Mouse (Mus musculus) thymus, postnatal 36 days (tissue): ENCODE measurements around the gene Ankrd52.

Experiments
- DNase-seq, 2 experiments: peaks; one replicate each; pipeline ENCODE4 v3.0.0; 2022; ENCODE audit warnings: mixed read lengths in 2 of 2

The Ankrd52 gene

DNA sequence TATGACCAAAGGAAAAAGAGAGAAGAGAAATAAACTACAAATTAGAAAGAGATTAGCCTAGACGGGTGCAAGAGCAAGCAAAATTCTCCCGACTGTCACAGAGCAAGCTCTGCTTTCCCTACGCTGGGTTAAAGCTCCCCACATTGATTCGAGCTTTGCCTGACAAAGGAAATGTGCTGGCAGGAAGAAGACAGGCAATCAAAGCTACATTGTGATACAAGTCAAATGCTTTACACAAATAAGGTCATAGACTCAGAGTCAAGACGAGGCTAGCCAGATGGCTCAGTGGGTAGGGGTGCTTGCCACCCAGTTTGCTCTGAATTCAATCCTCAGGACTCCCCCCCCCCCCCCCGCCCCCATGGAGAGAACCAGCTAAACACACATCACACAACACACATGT, 6.9 kb upstream of the Ankrd52 start:
- no peak for DNase-seq

DNA sequence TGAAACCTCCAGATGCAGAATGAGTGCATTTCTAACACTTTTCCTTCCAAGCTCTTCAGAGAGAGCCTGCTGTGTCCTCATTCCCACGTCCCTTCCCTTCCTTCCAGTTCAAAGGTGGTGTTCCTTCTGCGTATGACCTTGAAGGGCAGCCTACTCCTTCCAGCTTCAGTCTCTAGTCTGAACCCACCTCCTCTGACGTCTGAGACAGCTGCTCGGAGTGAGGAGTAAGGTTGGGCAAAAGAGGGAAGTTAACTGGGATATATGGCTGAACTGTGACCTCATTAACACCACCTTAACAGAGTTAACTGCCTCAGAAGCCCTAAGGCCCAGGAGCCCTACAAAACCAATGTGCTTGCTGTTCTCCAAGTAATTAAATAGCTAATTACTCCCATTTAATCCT, 6.3 kb upstream of the Ankrd52 start:
- no peak for DNase-seq

DNA sequence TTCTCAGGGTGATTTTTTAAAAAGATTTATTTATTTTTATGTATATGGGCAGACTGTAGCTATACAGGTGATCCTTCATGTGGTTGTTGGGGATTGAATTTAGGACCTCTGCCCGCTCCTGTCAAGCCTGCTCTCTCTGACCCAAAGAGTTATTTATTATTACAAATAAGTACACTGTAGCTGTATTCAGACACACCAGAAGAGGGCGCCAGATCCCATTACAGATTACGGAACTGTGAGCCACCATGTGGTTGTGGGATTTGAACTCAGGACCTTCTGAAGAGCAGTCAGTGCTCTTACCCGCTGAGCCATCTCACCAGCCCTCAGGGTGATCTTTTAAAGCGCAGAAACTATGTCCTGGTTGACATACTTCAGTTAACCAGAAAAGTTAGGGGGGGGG, 4.8 kb upstream of the Ankrd52 start:
- DNase-seq: no peak

DNA sequence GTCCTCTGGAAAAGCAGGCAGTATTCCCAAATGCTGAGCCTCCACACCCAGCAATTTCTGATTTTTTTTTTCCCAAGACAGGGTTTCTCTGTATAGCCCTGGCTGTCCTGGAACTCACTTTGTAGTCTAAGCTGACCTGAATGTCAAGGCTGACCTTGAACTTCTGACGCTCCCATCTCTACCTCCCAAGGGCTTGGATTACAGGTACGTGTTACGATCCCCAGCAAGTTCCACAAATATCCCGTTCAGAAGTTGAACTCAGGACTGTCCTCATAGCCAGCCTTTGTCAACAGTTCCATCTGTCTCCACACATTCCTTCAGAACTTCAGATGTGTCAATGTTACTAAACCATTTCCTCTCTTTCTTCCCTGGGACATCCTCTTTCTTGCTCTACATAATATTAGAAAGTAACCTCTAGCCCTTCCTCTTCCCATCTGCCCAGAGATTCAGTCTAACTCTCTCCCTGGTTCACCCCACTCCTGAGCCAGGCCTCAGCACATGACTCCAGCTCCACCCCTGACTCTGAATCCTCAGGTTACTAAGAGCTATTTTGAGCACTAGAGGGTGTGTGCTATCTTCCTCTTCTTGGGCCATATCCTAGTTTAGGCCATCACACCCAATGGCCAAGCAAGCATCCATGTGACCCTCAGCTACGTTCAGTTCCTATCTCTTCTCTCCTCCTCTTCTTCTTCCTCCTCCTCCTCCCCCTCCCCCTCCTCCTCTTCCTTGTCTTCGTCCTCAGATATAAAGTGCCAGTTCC, 3.7 kb upstream of the Ankrd52 start:
- no peak for DNase-seq

DNA sequence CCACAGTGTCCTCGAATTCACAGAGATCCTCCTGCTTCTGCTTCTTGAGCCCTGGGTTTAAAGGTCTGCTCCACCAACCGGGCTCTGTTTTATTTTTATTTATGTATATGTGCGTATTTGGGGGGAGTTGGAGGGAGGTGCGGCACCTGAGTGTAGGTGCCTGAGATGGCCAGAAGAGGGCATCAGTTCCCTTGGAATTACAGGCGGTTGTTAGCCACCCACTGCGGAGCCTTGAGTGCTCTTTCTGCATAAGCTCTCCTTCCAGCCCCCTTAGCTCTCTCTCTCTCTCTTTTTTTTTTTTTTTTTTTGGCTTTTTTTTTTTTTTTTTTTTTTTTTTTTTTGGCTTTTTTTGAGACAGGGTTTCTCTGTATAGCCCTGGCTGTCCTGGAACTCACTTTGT, 2.5 kb upstream of the Ankrd52 start:
- DNase-seq: no peak

DNA sequence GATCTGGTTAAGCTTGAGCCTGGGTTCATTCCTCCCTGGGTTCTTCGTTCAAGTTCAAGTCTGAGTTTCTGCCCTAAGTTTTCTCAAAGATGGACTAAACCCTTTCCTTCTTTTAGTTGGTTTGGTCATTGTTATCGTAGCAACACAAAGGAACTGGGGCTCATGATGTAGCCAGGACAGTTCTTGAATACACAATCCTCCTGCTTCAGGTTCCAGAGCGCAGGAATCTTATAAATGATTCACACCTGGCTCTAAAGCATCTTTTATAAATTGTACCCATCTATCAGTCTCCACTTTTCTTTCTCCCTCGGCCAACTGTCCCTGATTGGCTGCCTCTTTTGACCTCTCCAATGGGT, 838 bp upstream of the Ankrd52 start:
- no peak for DNase-seq

DNA sequence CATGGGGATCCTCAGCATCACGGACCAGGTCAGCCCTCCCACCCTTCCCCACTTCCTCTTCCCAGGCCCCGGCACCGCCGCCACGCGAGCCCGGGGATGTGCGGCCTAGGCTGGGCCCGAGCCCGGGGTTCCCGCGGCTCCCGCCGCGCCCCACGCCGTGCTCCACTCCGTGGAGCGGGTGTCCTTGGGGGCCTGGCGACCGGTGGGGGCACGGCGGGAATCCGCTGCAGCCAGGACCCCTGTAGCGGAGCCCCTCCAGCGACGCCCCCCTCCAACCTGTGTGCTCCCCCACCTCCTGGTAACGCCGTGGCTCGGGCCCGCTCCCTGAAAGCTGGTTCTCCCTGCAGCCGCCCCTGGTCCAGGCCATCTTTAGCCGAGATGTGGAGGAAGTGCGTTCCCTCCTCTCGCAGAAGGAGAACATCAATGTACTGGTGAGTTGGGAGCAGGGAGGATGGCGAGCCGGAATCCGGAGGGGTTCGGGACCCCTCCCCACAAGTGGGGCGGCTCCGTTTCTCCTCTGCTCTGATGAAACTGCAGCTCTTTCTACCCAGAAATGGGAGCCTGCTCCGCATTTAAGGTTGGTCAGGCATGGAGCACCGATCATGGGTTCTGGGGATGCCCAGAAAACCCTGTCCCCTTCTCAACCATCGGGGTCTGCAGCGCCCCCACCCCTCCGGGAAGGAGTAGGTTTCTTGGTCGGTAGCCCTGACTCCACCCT, 466 bp downstream of the Ankrd52 start:
- DNase-seq: peak; percentile 47 to 61

DNA sequence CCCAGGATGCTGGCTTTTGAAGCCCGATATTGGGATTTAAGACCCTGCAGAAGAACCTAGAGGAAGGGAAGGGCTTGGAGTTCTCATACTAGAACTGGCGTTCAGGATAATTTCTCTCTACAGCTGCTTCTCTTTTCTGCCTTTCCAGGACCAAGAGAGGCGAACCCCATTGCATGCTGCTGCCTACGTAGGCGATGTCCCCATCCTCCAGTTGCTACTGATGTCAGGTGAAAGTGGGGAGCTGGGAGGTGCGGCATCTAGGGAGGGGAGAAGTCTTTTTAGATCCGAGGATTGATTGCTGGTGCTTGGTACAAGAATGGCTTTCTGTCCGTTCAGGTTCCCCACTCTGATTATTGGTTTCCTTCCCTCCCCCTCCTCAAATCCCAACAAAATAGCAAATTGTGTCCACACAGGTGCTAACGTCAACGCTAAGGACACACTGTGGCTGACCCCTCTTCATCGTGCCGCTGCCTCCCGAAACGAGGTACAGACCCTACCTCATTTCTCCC, 1.1 kb downstream of the Ankrd52 start:
- no peak for DNase-seq

DNA sequence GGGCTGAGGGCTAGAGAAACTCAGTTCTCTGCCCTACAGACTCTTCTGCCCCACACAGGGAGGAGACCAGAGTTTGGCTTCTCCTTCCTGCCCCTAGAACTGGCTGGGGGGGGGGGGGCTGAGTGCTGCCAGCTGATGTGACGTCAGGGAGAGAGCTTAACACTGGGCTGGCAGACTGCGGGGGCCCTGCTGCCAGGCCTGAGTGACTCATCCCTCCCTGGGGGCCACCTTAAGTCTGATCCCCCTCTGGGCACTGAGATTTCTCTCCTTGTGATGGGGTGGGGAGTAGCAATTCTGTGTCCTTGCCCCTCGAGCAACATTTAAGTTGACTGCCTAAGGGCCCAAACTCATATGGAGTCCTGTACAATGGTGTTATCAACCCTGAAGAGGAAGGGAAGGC, 1.5 kb downstream of the Ankrd52 start:
- DNase-seq: no peak

DNA sequence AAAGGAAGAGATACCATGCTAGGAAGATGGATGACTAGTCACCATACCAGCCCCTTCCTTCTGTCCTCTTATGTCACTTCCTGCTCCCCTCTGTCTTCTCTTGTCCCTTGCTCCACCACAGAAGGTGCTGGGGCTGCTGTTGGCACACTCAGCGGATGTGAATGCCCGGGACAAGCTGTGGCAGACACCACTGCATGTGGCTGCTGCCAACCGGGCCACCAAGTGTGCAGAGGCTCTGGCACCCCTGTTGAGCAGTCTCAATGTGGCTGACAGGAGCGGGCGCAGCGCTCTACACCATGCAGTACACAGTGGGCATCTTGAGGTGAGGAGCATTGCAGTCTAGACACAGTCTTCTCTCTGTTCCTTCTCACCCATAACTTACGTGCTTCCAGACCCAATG, 2.3 kb downstream of the Ankrd52 start:
- DNase-seq: no peak

DNA sequence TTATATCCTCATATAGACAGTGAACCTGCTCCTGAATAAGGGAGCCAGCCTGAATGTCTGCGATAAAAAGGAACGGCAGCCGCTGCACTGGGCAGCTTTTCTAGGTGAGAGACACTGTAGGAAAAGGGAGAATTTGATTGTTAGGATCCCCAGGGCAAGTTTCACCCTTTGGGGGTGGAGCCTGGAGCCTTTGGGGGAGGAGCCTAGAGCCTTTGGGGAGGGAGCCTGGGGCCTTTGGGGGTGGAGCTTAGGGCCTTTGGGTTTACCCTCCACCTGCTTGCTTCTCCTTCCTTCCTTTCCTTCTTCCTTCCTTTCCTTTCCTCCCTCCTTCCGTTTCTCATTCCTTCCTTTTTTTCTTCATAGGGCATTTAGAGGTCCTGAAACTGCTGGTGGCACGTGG, 3.6 kb downstream of the Ankrd52 start:
- DNase-seq: no peak

DNA sequence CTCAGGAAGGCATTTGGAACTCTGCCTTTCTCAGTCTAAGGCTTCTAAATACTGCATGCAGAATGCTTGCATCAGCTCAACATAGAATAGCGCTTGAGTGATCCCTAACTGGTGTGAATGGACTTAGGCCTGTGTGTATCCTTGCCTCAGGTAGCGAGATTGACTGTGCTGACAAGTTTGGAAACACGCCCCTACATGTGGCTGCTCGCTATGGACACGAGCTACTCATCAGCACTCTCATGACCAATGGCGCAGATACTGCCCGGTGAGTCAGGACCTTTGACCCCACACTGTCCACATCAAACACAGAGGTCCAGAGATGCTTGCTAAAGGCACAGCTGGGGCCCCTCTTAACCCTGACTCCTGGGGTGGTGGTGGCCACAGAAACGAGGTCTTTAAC, 5.6 kb downstream of the Ankrd52 start:
- DNase-seq: no peak

DNA sequence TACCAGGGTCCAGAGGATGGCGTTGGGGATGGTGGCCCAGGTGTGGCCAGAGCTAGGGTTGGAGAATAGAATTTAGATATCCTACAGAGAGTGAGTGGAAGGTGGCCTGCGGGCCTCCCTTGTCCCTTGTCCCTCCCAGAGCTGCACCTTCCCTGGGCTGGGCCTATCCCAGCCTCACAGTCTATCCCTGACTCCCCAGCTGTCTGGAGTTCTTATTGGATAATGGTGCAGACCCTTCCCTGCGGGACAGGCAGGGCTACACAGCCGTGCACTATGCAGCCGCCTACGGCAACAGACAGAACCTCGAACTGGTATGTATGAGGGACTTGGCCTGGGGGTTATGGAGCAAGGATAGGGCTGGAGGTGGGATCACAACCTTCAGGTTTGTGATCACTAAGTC, 9.0 kb downstream of the Ankrd52 start:
- no peak for DNase-seq

DNA sequence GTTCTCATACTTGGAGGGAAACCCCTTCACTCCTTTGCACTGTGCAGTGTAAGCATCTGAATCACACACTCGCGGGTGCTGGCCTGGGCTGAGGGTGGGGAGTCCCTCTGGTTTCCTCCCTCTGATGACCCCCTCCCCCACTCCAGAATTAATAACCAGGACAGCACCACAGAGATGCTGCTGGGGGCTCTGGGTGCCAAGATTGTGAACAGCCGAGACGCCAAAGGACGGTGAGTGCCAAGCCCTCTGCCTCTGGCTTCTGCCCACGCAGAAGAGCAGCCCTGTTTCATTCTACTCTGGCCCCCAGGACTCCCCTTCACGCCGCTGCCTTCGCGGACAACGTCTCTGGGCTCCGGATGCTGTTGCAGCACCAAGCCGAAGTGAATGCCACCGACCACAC, 12.0 kb downstream of the Ankrd52 start:
- DNase-seq: no peak

DNA sequence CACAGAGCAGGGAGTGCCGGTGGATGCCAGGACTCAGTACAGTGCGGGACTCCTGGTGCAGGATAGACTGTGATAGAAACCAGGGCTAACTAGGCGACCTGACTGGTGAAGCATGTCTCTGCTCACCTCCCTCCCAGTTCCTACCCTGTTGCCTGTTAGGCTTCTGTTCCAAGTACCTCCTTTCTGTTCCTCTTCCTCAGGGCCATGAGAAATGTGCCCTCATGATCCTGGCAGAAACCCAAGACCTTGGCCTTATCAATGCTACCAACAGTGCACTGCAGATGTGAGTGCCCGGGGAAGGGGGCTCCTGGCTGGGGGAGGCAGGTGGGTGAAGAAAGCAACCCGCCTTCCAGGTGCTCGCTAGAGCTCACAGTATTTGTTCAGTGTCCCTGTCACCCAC, 12.7 kb downstream of the Ankrd52 start:
- DNase-seq: no peak

DNA sequence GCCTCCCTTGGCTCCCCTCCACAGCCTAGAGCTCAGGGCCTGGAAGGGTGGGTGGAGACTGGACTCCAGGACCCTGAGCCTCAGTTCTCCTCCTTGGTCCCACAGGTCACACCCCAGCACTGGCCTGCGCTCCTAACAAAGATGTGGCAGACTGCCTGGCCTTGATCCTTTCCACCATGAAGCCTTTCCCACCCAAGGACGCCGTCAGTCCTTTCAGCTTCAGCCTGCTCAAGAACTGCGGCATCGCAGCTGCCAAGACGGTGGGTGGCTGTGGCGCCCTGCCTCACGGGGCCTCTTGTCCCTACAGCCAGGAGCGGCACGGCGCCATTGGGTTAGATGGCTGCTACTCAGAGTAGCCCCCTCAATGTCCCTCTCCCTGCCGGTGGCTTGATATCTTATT, 13.5 kb downstream of the Ankrd52 start:
- DNase-seq: no peak

DNA sequence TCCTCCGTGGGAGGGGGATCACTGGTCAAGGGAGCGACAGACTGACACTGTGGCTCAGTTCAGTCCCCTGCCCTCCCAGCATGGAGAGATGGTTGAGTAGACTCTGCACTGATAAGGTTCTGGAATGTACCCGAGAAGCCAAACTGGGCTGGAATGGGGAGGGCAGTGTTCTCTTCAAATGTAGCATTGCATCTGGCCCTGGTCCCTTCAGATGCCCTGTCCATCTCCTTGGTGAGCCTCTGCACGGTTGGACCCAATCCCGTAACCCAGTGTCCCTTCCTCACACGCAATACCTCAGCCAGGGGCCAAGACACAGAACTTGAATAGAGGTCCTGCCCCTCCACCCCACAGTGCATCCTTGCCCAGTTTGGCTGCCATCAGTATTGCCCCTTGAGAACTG, 14.9 kb downstream of the Ankrd52 start:
- no peak for DNase-seq

DNA sequence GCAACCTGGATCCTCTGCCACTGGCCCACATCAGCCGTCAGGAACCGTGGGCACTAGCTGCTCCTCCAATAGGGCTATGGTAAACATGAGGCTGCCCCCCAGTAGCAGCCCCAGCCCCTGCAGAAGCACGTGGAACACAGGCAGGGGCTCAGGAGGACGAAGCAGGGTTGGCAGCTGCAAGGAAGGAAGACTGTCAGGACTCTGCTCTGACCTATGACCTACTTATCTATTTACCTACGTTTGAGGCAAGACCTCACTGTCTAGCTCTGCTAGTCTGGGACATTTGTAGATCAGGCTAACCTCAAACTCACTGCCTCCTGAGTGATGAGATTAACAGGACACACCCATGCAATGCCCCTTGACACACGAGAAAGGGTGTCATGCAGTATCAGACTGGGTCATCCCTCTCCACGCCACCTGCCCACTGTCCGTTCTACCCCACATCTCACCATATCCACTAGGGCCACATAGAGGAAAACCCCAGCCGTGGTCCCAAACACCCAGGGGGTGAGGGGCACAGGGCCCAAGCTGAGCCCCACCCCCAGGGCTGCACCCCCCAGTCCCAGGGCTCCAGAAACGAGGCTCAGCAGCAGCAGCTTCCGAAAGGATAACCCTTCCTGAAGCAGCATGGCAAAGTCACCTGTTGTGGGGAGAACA, 19.2 kb downstream of the Ankrd52 start:
- no peak for DNase-seq

DNA sequence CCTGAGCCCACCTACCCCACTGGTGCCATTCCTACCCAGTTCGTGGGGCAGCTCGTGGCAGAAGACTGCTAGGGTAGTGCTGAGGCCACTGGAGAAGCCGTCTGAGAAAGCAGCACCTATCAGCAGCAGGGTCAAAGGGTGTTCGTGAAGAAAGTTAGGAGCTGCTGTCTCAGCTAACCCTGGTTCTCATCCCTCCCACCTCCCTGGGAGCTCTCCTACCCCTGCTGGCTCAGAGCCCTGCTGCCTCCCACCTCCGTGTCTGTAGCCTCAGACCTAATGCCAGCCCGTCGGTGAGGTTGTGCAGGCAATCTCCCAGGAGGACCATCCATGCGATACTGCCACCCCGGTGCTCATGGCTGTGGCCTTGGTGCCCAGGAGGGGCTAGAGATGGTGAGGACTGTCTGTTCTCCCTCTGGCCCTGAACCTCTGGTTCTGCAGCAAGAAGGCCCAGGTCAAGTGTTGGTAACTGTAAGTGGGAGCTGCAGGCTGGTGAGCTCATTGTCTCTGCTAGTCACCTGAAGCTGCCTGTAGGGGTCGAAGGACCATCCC, 19.9 kb downstream of the Ankrd52 start:
- no peak for DNase-seq

DNA sequence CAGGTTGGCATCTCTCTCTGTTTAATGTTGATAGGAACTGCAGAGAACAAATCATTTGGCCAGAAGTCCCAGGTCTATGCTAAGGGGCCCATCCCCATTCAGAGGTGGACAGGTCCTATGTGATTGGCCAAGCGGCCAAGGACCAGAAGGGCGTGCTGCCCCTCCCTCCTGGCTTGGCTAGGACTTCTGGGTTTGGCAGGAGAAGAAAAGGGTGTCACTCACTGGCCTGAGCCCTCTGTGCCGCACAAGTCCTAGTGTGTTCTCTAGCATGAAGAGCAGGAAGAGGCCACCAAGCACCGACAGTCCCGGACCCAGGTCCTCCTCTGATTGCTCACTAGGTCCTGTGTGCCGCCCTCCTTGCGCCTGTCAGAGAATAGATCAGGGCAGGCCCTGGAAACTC, 20.6 kb downstream of the Ankrd52 start:
- DNase-seq: no peak

DNA sequence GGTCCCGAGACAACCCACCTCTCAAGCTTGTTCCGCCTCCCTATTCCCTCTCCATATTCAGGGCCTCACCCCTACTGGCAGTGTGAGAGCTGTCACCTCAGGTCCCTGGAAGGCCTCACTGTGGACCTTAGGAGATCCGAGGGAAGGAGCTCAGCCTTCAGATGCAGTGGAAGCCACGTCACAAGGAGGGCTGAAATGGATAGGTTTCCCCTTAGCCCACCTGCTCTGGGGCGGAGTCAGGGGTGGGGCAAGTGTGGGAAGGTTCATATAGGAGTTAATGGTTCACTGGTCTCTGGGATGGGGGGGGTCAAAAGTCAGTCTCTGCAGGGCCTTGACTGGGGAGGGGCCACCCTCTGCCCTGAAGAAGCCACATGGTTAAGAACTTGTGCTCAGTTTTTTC, 23.4 kb downstream of the Ankrd52 start:
- DNase-seq: no peak

DNA sequence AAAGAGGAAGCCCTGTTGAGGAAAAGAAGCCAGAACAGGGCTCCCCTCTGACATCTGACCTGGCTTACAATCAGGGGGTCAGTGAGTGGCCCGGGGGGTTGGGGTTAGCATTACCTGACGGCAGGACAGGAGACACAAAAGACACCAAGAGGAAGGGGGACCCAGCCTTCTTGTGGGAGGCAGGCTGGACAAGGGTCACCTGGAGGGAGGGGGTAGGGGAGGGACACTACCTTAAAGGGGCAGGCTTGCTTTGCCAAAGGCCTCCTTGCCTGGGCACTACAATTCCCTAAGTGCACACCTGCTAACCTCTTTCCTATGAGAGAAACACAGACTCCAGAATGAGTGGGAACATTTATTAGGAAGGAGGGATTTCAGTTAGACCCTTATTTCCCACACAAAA, 24.1 kb downstream of the Ankrd52 start, which contains the start of gene Slc39a5:
Slc39a5 (minus strand) TSS at position 174 of the 400 bp plus-strand sequence.
- DNase-seq: no peak

DNA sequence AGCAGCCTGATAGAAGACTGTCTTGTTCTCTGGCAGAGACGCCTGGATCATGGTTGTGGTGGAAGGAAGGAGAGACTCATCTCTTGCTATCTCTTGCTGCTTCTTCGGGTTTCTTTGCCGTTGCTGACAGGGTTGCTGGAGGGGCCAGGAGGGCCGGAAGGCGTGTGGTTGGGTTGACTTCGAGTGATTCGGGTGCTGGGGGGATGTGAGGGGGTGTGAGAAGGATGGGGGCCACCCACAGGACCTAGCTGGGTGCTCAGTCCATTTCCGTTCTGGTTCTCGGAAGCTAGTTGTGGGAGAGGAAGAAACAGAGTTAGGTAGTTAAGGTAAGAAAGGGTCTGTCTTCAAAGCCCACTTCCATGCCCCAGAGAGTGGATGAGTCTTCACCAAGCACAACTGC, 24.7 kb downstream of the Ankrd52 start:
- DNase-seq: no peak

DNA sequence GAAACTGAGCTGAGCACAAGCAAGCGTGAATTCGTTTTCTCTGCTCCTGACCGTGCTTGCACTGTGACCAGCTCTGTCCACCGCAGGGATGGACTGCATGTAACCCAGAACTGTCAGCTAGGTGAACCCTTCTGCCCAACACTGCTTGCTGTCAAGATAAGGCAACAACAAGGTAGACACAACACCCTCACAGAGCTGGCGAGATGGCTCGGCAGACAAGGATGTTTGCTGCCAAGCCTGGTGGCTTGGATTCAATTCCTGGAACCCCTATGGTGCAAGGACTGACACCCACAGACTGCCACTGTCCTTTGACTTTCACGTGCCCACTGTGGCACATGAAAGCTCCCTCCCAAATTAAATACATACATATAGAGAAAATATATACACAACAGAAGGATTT, 27.0 kb downstream of the Ankrd52 start:
- DNase-seq: no peak
